Mouse (Mus musculus) stomach, embryonic 16.5 days (tissue): Measurements from ENCODE around the gene Thrap3. TPM values are rescaled to one million over a fixed set of nuclear protein-coding genes. Genes with fewer than 3 reads are reported as not detected.
"Not testable (repeated sequence)": the region's sequence is repeated elsewhere in the genome, so short reads cannot be mapped to it uniquely, and the experiment has no call there.

Experiments
- ATAC-seq: fragments of 200-750 bp; cut with Nextera tagmentation; 2 replicates; pipeline ENCODE4 v1.8.0; 2017; ENCODE audit warnings: moderate number of reproducible peaks, moderate TSS enrichment; ENCODE audit not compliant: insufficient read depth, low FRiP score
- H3K27ac ChIP-seq: fragments of 300-500 bp; sonication (generic); 2 replicates; pipeline ENCODE4 v1.5.1; 2014; ENCODE audit warnings: low read length
- H3K27me3 ChIP-seq: fragments of 300-500 bp; sonication (generic); 2 replicates; pipeline ENCODE4 v1.6.1; 2014; ENCODE audit warnings: low read length, control low read depth, mixed read lengths; ENCODE audit not compliant: control insufficient read depth, insufficient read depth
- H3K36me3 ChIP-seq: fragments of 300-500 bp; sonication (generic); 2 replicates; pipeline ENCODE4 v1.6.1; 2014; ENCODE audit warnings: low read length; ENCODE audit not compliant: control insufficient read depth, insufficient read depth
- H3K4me1 ChIP-seq: fragments of 300-500 bp; sonication (generic); 2 replicates; pipeline ENCODE4 v1.6.1; 2014; ENCODE audit warnings: low read length, control low read depth, mixed read lengths; ENCODE audit not compliant: control insufficient read depth, insufficient read depth
- H3K4me2 ChIP-seq: fragments of 300-500 bp; sonication (generic); 2 replicates; pipeline ENCODE4 v1.6.1; 2014; ENCODE audit warnings: low read depth, low read length, mixed read lengths
- H3K4me3 ChIP-seq: fragments of 300-500 bp; sonication (generic); replicated peaks from 2 replicates; pipeline ENCODE4 v1.5.1; 2014; ENCODE audit warnings: mild to moderate bottlenecking, low read length
- H3K9ac ChIP-seq: fragments of 300-500 bp; sonication (generic); 2 replicates; pipeline ENCODE4 v1.6.1; 2014; ENCODE audit warnings: low read length
- H3K9me3 ChIP-seq: fragments of 300-500 bp; sonication (generic); replicated peaks from 2 replicates; pipeline ENCODE4 v1.6.1; 2016; ENCODE audit warnings: low read length, control low read depth; ENCODE audit not compliant: control insufficient read depth
- WGBS: fragments of 180-500 bp; shearing (Covaris S2); extraction: QIAGEN DNeasy Blood & Tissue Kit; methylation state at CpG from one replicate; pipeline ENCODE4 v1.1.7; 2014; 5-methylcytosine and 5-hydroxymethylcytosine counted together
- polyA plus RNA-seq: library from polyadenylated mRNA; unstranded; fragments of >200 nt; fragmentation: Nextera tagmentation; extraction: Ambion mirVana; gene quantifications from 2 replicates; pipeline ENCODE4 v1.2.1, GENCODE M21; 2015

Thrap3 gene
- polyA plus RNA-seq, 1 experiment from 2014 or later = 176 TPM

DNA sequence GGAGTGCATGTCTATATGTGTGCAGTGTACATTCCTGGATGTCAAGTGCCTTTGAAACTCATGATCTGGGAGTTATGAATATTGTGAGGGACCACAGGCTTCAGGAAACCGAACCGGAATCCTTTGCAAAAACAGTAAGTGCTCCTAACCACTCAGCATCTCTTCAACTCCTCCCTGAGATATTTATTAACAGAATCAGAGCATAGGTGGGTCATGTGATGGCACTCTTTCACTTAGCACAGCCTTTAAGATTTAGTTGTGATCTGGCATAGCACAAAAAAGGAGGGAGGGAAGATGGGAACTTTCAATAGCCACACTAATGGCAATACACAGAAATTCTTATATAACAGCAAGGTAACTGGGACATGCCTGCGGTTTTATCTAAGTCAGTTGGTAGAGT lies 15.5 kb downstream of the Thrap3 start:
- Histone ChIP-seq H3K4me2 (no peak overlapping the region), H3K4me1 (no peaks in the 10 kb centered on the region), H3K9ac (no peak overlapping the region), H3K36me3 (peaks cover 3% of the 10 kb centered on the region), H3K27ac (no peak overlapping the region), H3K4me3 (no peak overlapping the region), H3K9me3 (no peaks in the 10 kb centered on the region), H3K27me3 (no peaks in the 10 kb centered on the region)
- 86% methylated on average over 3 of the region's 3 CpGs for WGBS
- no peak for ATAC-seq

DNA sequence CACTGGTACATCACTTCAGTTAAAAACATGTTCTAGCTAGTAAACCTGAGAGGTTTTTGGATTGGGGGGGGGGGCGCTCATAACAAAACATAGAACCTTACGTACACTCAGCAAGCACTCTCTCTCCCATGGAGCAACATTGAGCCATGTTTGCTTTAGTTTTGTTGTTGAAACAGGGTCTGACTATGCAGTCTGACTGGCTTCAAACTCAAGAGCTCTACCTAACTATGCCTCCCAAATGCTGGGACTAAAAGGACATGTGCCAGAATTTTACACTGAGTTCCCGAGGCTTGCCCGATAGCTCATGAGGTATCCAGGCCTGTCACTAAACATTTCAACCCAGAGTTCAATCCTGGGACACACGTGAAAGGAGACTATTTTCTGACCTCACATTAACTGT lies 19.5 kb downstream of the Thrap3 start:
- Histone ChIP-seq H3K9me3 (no peaks in the 10 kb centered on the region), H3K36me3 (peaks cover 23% of the 10 kb centered on the region), H3K4me3 (no peak overlapping the region), H3K4me2 (no peak overlapping the region), H3K27ac (no peak overlapping the region), H3K4me1 (no peaks in the 10 kb centered on the region), H3K27me3 (no peaks in the 10 kb centered on the region), H3K9ac (no peak overlapping the region)
- 75% methylated on average over 5 of the region's 5 CpGs for WGBS
- no peak for ATAC-seq

DNA sequence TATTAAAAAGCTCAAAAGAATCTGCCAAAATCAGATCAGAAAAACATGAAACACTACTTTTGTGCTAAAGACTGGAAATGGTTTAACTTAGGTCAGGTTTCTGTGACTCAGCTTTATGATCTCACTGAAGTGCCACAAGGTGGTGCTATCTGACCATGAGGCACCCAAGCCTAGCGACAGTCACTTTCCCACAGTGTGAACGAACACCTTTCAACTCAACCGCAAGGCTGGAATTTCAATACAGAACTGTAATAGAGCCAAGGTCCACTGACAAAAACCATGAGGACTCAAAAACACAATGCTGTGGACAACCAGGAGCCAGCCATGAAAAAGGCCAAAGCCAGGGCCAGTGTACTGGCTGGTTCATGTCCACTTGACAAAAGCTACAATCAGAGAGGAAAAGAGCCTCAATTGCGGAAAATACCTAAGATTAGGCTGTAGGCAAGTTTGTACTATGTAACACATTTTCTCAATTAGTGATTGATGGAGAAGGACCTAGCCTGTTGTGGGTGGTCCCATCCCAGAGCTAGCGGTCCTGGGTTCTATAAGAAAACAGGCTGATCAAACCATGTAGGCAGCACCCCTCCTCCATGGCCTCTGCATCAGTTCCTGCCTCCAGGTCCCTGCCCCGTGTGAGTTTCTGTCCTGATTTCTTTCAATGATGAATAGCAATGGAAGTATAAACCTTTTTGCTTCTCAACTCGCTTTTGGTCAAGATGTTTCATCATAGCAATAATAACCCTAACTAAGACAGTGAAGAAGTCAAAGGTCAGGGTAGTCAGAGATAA lies 21.2 kb downstream of the Thrap3 start:
- H3K36me3 ChIP-seq = peaks cover 32% of the 10 kb centered on the region
- peak; percentile 40; the same call in 1 of the 2 replicates for ATAC-seq
- no peak overlapping the region for H3K4me3 ChIP-seq
- H3K27me3 ChIP-seq = no peaks in the 10 kb centered on the region
- H3K4me2 ChIP-seq = no peak overlapping the region
- no peak overlapping the region for H3K9ac ChIP-seq
- no peaks in the 10 kb centered on the region for H3K4me1 ChIP-seq
- no peaks in the 10 kb centered on the region for H3K9me3 ChIP-seq
- WGBS = 47% methylated on average over 7 of the region's 7 CpGs
- no peak overlapping the region for H3K27ac ChIP-seq

DNA sequence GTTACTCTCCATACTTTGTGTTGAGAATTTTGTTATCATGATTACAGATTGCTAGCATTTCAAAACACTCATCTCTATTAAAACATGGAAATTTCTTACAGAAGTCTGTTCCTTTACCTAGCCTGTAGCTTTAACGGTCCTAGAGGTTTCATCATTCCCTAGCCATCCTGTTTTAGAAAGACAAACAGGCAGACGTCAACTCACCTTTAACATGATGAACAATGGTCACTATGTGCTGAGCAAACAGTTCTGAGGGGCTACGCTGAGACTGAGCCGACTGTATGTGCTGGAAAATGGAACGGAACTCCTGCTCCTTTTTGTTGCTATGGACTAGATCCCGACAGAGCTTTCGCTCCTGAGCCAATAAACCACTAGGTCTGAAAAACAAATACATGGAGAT lies 26.6 kb downstream of the Thrap3 start:
- 68% methylated on average over 7 of the region's 7 CpGs for WGBS
- peaks cover 58% of the 10 kb centered on the region for H3K36me3 ChIP-seq
- not testable (repeated sequence) for ATAC-seq, H3K9ac ChIP-seq, H3K27ac ChIP-seq, H3K4me1 ChIP-seq, H3K4me2 ChIP-seq, H3K27me3 ChIP-seq, H3K4me3 ChIP-seq, H3K9me3 ChIP-seq

DNA sequence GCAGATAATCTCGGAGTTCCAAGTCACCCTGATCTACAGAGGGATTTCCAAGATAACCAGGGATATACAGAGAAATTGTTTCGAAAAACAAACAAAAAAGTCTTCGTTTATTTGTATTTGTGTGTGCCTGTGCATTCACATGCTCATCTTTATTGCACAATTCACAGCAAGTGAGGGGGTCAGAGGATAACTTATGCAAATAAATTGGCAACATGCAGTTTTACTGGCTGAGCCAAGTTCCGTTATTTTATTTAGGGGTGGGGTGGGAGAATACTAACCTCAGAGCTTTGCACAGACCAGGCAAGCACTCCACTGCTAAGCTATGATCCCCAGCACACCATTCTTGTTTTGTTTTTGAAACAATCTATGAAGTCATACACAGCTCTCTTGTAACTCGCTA lies 28.8 kb downstream of the Thrap3 start:
- no peak for ATAC-seq
- Histone ChIP-seq H3K4me1 (no peaks in the 10 kb centered on the region), H3K36me3 (peaks cover 52% of the 10 kb centered on the region; the same call in 1 of the 2 replicates), H3K4me2 (no peak overlapping the region), H3K4me3 (no peak overlapping the region), H3K9ac (no peak overlapping the region), H3K27ac (no peak overlapping the region), H3K9me3 (no peaks in the 10 kb centered on the region), H3K27me3 (no peaks in the 10 kb centered on the region)
- WGBS = 86% methylated on average over 5 of the region's 5 CpGs

DNA sequence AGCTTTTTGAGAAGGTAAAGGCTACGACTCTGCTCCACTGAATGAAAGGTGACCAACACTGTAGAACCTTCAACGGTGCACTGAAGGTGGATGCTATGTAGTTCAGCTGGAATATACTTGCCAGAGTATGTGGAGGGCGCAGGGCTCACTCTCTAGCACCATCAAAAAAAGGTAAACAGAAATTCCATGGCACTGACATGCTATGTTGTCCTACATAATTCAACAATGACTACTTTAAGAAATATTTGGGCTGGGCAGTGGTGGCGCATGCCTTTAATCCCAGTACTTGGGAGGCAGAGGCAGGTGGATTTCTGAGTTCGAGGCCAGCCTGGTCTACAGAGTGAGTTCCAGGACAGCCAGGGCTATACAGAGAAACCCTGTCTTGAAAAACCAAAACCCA lies 31.8 kb downstream of the Thrap3 start:
- not testable (repeated sequence) for H3K9ac ChIP-seq, H3K4me3 ChIP-seq, H3K4me1 ChIP-seq, ATAC-seq, H3K4me2 ChIP-seq, H3K27me3 ChIP-seq, H3K27ac ChIP-seq, H3K9me3 ChIP-seq
- H3K36me3 ChIP-seq = peaks cover 41% of the 10 kb centered on the region; the same call in 1 of the 2 replicates
- WGBS = 95% methylated on average over 5 of the region's 5 CpGs

DNA sequence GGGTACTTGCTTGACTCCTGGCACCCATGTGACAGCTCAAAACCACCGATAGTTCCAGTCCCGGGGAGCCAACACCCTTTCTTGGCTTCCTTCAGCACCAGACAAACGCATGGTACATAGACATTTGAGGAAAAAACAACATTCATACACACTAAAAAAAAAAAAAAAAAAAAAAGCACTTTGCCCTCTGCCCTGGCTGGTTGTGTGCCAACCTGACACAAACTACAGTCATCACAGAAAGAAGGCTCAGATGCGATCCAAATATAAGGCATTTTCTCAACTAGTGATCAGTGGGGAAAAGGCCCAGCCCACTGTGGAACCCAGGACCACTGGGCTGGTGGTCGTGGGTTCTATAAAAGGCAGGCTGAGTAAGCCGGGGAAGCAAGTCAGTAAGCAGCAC lies 33.7 kb downstream of the Thrap3 start:
- H3K27ac ChIP-seq = no peak overlapping the region
- H3K9me3 ChIP-seq = no peaks in the 10 kb centered on the region
- 90% methylated on average over 6 of the region's 6 CpGs for WGBS
- H3K27me3 ChIP-seq = no peaks in the 10 kb centered on the region
- peaks cover under 1% of the 10 kb centered on the region; the same call in 1 of the 2 replicates for H3K4me1 ChIP-seq
- no peak overlapping the region for H3K9ac ChIP-seq
- H3K4me3 ChIP-seq = no peak overlapping the region
- H3K4me2 ChIP-seq = no peak overlapping the region
- H3K36me3 ChIP-seq = peaks cover 30% of the 10 kb centered on the region; the same call in 1 of the 2 replicates
- ATAC-seq = no peak

DNA sequence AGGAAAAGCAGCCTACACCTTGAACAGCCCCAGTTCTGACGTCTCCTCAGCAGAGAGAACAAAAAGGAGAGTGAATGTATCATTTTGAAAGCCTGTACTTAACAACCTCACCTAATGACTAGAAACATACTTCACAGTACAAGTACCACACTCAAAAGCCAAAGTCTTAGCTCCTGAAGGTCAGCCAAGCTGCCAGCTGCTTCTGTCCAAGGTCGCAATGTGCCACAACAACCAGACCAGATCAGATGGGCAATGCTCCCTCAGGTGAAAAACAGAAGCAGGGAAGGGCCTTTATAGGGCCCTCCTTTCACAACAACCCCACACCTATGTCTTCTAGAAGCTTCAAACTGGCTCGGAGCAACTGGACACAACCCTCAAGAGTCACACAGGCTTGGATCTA lies 36.5 kb downstream of the Thrap3 start:
- peaks cover 12% of the 10 kb centered on the region; the same call in 1 of the 2 replicates for H3K36me3 ChIP-seq
- H3K9ac ChIP-seq = no peak overlapping the region
- H3K4me2 ChIP-seq = no peak overlapping the region
- no peaks in the 10 kb centered on the region for H3K27me3 ChIP-seq
- no peak for ATAC-seq
- H3K27ac ChIP-seq = peak overlapping the region; percentile 20; the same call in 1 of the 2 replicates
- H3K4me1 ChIP-seq = peaks cover 10% of the 10 kb centered on the region
- H3K9me3 ChIP-seq = no peaks in the 10 kb centered on the region
- 79% methylated on average over 3 of the region's 3 CpGs for WGBS
- no peak overlapping the region for H3K4me3 ChIP-seq

DNA sequence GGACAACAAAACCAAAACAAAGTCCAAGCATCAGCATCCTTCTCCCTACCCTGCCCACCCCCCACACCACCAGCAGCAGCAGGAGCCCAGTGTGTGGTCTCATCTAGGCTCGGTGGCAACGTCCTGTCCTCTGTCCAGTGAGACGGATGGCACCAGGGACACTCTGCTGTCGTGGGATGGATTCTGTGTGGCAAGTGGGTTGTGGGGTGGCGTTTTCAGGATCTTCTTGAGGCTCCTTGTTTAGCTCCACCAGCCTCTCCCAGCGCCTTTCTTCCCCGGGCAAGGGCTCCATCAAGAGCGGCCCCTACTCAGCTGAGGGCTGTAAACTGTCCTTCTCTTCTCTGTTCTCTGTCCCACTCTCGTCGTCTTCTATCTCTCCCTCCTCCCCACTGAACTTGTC lies 37.5 kb downstream of the Thrap3 start:
- not testable (repeated sequence) for H3K36me3 ChIP-seq, H3K4me2 ChIP-seq, H3K4me1 ChIP-seq, H3K27me3 ChIP-seq, ATAC-seq, H3K4me3 ChIP-seq, H3K27ac ChIP-seq, H3K9me3 ChIP-seq, H3K9ac ChIP-seq
- 70% methylated on average over 8 of the region's 10 CpGs for WGBS
